Mouse (Mus musculus) urinary bladder, postnatal 4 days (tissue): Measurements from ENCODE around the gene Dhrs11.
"Not testable (repeated sequence)": the region's sequence is repeated elsewhere in the genome, so short reads cannot be mapped to it uniquely, and the experiment has no call there.

Source experiments
- DNase-seq, 2 experiments: peaks; one replicate each; pipeline ENCODE4 v3.0.0; 2021 to 2022; ENCODE audit warnings: low spot score in 2 of 2

Dhrs11 gene

GRCm38 (mm10) chr11:84828516-84829399, at the start of gene Dhrs11:
TSS of gene Dhrs11 (minus strand) at chr11:84828994.
- peak; percentile 92 to 93 for DNase-seq

DNA sequence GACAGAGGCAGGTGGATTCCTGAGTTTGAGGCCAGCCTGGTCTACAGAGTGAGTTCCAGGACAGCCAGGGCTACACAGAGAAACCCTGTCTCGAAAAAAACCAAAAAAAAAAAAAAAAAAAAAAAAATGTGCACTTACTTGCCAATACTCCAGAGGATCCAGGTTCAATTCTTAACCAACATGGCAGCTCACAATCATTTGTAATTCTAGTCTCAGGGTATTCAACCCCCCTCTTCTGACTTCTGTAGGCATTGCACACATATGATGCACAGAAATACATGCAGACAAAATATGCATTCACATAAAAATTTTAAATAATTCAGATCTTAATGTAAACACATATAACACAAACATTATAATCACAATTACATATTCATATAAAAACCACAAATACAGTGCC, 47.2 kb upstream of the Dhrs11 start:
- DNase-seq = not testable (repeated sequence)

GRCm38 (mm10) chr11:84873042-84873833, 44.4 kb upstream of the Dhrs11 start:
- DNase-seq = no peak

- no peak for DNase-seq
These were observed 42.8 kb upstream of the Dhrs11 start for GRCm38 (mm10) chr11:84871548-84872069.

GRCm38 (mm10) chr11:84871046-84871445, 42.3 kb upstream of the Dhrs11 start:
- DNase-seq = no peak

DNA sequence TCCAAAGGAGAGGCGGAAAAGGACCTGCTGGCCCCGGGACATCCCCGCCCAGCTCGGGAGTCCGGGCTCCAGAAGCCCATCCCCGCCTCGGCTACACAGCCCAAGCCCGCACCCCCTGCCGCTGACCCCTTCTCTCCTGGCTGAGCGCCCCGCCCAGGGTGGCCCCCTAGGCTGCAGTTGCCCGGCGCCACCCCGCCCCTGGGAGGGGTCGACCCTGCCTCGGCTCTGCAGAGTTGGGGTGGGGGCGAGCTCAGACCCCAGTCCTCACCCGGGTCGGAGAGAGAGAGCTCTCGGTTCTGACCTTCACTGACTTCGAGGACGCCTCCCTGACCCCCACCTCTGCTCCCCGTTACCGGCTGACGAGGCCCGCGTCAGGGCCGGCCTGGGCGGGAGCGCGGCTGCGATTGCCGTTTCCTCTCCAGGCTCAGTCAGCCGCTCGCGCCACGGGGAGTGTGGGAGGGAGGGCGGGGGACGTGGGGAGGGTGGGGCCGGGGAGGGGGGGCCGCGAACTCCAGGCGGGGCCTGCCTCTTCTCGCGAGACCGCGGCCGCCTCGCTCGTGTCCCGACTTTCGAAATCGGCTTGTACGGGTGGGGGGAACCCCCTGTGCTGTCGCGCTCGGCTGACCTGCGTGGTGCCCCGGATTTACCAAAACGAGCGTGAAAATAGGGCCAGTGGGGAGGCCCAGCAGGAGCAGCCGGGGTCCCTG, 41.7 kb upstream of the Dhrs11 start, which contains the start of gene Ggnbp2:
Gene Ggnbp2, minus strand, starts transcription at position 481 of the 707 bp plus-strand sequence.
- DNase-seq = peak; percentile 89 to 94

- DNase-seq = peak; percentile 95 to 96
These were observed 40.9 kb upstream of the Dhrs11 start for GRCm38 (mm10) chr11:84869537-84870232.

- no peak for DNase-seq
These were observed 40.0 kb upstream of the Dhrs11 start for GRCm38 (mm10) chr11:84868786-84869259.

GRCm38 (mm10) chr11:84867586-84867985, 38.8 kb upstream of the Dhrs11 start:
- DNase-seq = no peak

- DNase-seq = no peak
These were observed 36.5 kb upstream of the Dhrs11 start for GRCm38 (mm10) chr11:84865268-84865667.

DNA sequence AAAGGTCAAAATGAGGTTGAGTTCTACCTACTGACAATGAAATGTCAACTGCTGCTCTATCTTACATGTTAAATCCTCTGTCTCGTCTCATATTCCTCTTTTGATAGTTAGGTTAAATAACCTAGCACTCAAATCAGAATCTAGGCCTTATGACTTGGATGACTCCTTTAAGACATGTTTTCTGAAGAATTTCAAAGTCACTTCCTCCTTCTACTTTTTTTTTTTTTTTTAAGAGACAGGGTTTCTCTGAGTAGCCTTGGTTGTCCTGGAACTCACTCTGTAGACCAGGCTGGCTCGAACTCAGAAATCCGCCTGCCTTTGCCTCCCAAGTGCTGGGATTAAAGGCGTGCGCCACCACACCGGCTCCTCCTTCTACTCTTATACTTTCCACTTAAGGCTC, 26.5 kb upstream of the Dhrs11 start:
- DNase-seq = no peak

- DNase-seq = no peak
These were observed 18.8 kb upstream of the Dhrs11 start for GRCm38 (mm10) chr11:84847475-84848090.

DNA sequence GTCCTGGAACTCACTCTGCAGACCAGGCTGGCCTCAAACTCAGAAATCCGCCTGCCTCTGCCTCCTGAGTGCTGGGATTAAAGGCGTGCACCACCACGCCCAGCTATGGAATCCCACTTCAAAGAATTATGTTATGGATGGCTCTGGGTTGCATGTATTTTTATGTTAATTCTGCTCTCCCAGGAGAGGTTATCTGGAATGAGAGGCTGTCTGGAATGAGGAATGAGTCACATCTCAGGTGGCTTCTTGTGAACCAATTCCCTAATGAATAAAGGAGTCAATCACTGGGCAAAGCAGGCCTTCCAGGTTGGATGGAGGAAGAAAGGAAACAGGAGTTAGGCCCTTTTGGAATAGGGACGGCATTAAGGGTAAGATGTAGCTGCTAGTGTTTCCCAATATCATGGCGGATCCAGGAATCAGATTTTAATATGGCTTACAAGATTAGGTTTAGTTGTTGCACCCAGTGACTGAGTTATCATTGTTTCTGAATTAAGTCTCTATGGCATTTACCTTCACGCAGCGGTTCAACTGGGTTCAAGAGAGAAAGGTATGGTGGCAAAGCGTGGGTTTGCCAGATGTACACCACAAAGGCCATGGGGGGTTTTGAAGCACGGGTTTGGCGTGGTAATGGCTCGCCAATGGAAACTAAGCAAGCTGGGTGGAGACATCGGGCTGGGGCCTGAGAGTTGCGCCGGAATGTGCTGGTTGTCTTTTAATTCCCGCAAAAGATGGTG, 18.1 kb upstream of the Dhrs11 start:
- DNase-seq = no peak

GRCm38 (mm10) chr11:84839330-84839729, 10.5 kb upstream of the Dhrs11 start:
- no peak for DNase-seq

DNA sequence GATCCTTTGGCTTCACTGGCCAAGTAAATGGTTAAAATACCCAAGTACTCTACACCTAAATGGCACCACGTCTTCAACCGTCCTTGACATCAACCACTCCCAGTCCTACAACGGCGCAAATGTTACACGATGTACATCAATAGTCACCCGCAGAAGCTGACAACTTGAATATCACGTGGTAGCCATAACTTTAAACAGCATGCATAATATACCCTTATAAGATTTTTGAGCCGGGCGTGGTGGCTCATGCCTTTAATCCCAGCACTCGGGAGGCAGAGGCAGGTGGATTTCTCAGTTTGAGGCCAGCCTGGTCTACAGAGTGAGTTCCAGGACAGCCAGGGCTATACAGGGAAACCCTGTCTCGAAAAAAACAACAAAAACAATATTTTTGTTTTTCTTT, 701 bp upstream of the Dhrs11 start:
- DNase-seq = peak in 1 of 2 experiments; percentile 16

- DNase-seq = peak in 1 of 2 experiments; percentile 12
These were observed 792 bp downstream of the Dhrs11 start for GRCm38 (mm10) chr11:84827901-84828503.

GRCm38 (mm10) chr11:84827492-84827891, 1.3 kb downstream of the Dhrs11 start:
- peak in 1 of 2 experiments; percentile 15 for DNase-seq

DNA sequence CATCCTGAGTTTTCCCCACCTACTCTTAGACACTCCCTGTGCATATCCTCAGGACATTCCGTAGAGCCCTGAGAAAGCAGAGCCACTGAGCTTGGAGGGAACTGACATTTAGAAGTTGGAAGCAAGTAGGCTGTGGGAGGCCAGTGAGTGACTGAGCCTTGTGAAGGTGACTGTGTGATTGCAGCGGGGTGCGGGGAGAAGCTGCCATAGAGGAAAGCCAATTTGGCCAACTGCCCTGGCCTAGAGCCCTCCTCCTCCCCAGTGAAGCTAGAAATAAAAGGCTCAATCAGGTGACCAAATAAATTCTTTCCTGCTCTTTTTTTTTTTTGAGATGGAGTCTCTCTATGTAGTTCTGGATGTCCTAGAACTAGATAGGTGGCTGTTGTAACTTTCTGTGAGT, 2.6 kb downstream of the Dhrs11 start:
- peak in 1 of 2 experiments; percentile 60 for DNase-seq

- DNase-seq = peak in 1 of 2 experiments; percentile 50
These were observed 3.5 kb downstream of the Dhrs11 start for GRCm38 (mm10) chr11:84825261-84825807.
